ENCODE assay signal across 11 mouse cellular contexts in the genomic region with DNA sequence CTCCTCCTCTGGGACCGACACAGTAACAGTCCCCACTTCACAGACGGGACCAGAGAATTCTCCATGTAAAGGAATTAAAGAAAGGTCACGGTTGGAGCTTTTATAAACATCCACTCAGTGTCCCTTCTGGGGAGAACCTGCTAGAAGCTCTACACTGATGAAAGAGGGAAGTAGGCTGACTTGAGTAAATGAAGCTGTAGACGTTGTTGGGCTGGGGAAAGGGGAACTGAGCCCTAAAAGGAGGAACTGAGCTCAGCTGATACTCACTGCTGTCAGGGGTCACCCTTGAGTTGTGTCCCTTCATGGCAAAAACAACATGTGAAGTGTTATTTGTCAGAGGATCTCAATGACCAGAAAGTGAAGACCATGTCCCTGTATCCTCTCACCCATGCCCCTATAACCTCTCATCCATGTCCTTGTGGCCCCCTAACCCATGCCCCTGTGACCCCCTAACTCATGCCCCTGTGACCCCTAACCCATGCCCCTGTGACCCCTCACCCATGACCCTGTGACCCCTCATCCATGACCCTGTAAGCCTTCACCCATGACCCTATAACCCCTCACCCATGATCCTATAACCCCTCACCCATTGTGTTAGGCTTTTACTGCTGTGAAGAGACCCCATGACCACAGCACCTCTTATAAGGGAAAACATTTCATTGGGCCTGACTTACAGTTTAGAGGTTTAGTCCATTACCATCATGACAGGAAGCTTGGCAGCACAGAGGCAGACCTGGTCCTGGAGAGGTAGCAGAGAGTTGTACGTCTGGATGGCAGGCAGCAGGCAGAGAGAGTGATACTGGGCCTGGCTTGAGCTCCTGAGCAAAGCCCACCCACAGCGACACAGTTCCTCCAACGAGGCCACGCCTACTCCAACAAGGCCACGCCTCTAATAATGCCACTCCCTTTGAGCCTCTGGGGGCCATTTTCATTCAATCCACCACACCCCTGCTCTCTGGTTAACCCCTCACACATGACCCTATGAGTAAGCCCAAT. TPM values are rescaled to one million over a fixed set of nuclear protein-coding genes. Genes with fewer than 3 reads are reported as not detected.
DNase-seq lines count a peak whose midpoint lies in the region; ATAC-seq and TF ChIP-seq lines count a peak whose summit lies in the region.
"Had no signal": no experiment of that assay in that cellular context is flagged by ENCODE, and none has a peak within 500 bp of the region (broad histone marks: within the 10 kb centered on the region; RNA-seq: fewer than 3 reads in every experiment).

No protein-coding gene starts in this region.

- no peaks in the 10 kb centered on the region for H3K9me3 ChIP-seq in forebrain, embryonic 15.5 days
- H3K9me3 ChIP-seq in midbrain, embryonic 11.5 days (ENCODE audit: control insufficient read depth, low read length) = no peaks in the 10 kb centered on the region
- H3K9me3 ChIP-seq: hindbrain, embryonic 13.5 days had no signal

- ATAC-seq in forebrain, embryonic 15.5 days (replicated peaks) = no peak
- no peak for ATAC-seq in midbrain, embryonic 11.5 days (ENCODE audit: low FRiP score)

- no peak overlapping the region for H3K4me3 ChIP-seq in thymus, adult 2 months (ENCODE audit: control insufficient read depth, insufficient read depth, low read length)
- no peak overlapping the region for H3K4me3 ChIP-seq in forebrain, embryonic 15.5 days
- H3K4me3 ChIP-seq in midbrain, embryonic 11.5 days (ENCODE audit: low read depth, low read length) = no peak overlapping the region
- H3K4me3 ChIP-seq: hindbrain, embryonic 13.5 days had no signal

- no peak for TF ChIP-seq POLR2A in thymus, adult 2 months (IDR thresholded peaks at IDR 0.05; ENCODE audit: control insufficient read depth, extremely low read depth, insufficient read depth, low read length, poor library complexity)

- H3K4me1 ChIP-seq in thymus, adult 2 months (replicated peaks; ENCODE audit: control insufficient read depth, insufficient read depth, low read length) = peaks cover 5% of the 10 kb centered on the region
- peaks cover 10% of the 10 kb centered on the region; the same call in 1 of the 2 replicates for H3K4me1 ChIP-seq in forebrain, embryonic 15.5 days
- H3K4me1 ChIP-seq in midbrain, embryonic 11.5 days (ENCODE audit: control insufficient read depth, insufficient read depth, low read length) = peaks cover 1% of the 10 kb centered on the region; the same call in 1 of the 2 replicates

- peak; percentile 23 for DNase-seq in gastrocnemius, postnatal 25 days
- DNase-seq in gastrocnemius, postnatal 14 days = no peak
- DNase-seq in thymus, adult 2 months = no peak
- DNase-seq in thymus, postnatal 10 days (ENCODE audit: low spot score in 2 of 2) = no peak
- peak; percentile 73 for DNase-seq in lung, postnatal 36 days
- DNase-seq in thymus, postnatal 25 days = no peak
- no peak for DNase-seq in midbrain, embryonic 11.5 days (ENCODE audit: low spot score, missing footprints)
- DNase-seq: adrenal gland, postnatal 36 days; right cerebral cortex, postnatal 4 days had no signal

- H3K4me2 ChIP-seq in forebrain, embryonic 15.5 days (replicated peaks) = no peak overlapping the region
- H3K4me2 ChIP-seq in midbrain, embryonic 11.5 days = no peak overlapping the region
- H3K4me2 ChIP-seq: hindbrain, embryonic 13.5 days had no signal

- no peak overlapping the region for H3K9ac ChIP-seq in forebrain, embryonic 15.5 days (replicated peaks)
- H3K9ac ChIP-seq in midbrain, embryonic 11.5 days (ENCODE audit: low read length) = no peak overlapping the region
- H3K9ac ChIP-seq: hindbrain, embryonic 13.5 days had no signal

- no peak for TF ChIP-seq CTCF in thymus, adult 2 months (IDR thresholded peaks at IDR 0.05; ENCODE audit: borderline replicate concordance, control insufficient read depth, extremely low read depth, insufficient read depth, low read length, poor library complexity)

- H3K27me3 ChIP-seq in thymus, adult 2 months (ENCODE audit: control insufficient read depth, insufficient read depth, low read length) = no peaks in the 10 kb centered on the region
- H3K27me3 ChIP-seq in forebrain, embryonic 15.5 days = no peaks in the 10 kb centered on the region
- no peaks in the 10 kb centered on the region for H3K27me3 ChIP-seq in midbrain, embryonic 11.5 days (ENCODE audit: control insufficient read depth, insufficient read depth, low read length)
- H3K27me3 ChIP-seq: hindbrain, embryonic 13.5 days had no signal

- no peaks in the 10 kb centered on the region for H3K36me3 ChIP-seq in thymus, adult 2 months (ENCODE audit: control insufficient read depth, insufficient read depth, low read length)
- H3K36me3 ChIP-seq in forebrain, embryonic 15.5 days = no peaks in the 10 kb centered on the region
- H3K36me3 ChIP-seq in midbrain, embryonic 11.5 days (ENCODE audit: control insufficient read depth, insufficient read depth, low read length) = no peaks in the 10 kb centered on the region
- H3K36me3 ChIP-seq: hindbrain, embryonic 13.5 days had no signal

- intact Hi-C loops in gastrocnemius, postnatal 14 days (cut with DNase I; ENCODE audit: low total_unique reads) = no loop called here

- WGBS in thymus, adult 2 months = 58% methylated on average over 9 of the region's 9 CpGs
- 82% methylated on average over 9 of the region's 9 CpGs for WGBS in forebrain, embryonic 15.5 days
- WGBS in midbrain, embryonic 11.5 days = 81% methylated on average over 9 of the region's 9 CpGs

- H3K27ac ChIP-seq in thymus, adult 2 months (ENCODE audit: control insufficient read depth, insufficient read depth, low read length) = peak overlapping the region; percentile 36; the same call in 1 of the 2 replicates
- no peak overlapping the region for H3K27ac ChIP-seq in forebrain, embryonic 15.5 days (replicated peaks)
- H3K27ac ChIP-seq in midbrain, embryonic 11.5 days (ENCODE audit: low read depth, low read length) = no peak overlapping the region
- H3K27ac ChIP-seq: hindbrain, embryonic 13.5 days had no signal

RNA-seq across cellular contexts. Expression of a gene that starts 10.2 kb away (rescaled TPM):
- total RNA-seq in gastrocnemius, postnatal 25 days (2021) = 1 to 10 TPM; 2.8 to 3.0 TPM
- total RNA-seq in gastrocnemius, postnatal 14 days (2021) = 1 to 10 TPM; 2.5 to 3.3 TPM
- 22.4 and 24.3 TPM in 2 replicates for polyA plus RNA-seq in thymus, adult 2 months (2012; rRNA removed)
- 1.1 and 1.2 TPM in 2 replicates for polyA plus RNA-seq in forebrain, embryonic 15.5 days (2015; fragmentation: Nextera tagmentation; extraction: Ambion mirVana)
- polyA plus RNA-seq in midbrain, embryonic 11.5 days (2014; fragmentation: Nextera tagmentation; extraction: Ambion mirVana) = 2.1 and 2.3 TPM in 2 replicates

RNA-seq across cellular contexts. Expression of a gene that starts 41.7 kb away (rescaled TPM):
- total RNA-seq in gastrocnemius, postnatal 25 days (2021) = under 1 TPM in 1 of 2 experiments, not detected in 1; 0.08 TPM
- total RNA-seq in gastrocnemius, postnatal 14 days (2021) = under 1 TPM; 0.06 to 0.13 TPM
- 21.0 and 22.4 TPM in 2 replicates for polyA plus RNA-seq in thymus, adult 2 months (2012; rRNA removed)
- polyA plus RNA-seq in forebrain, embryonic 15.5 days (2015; fragmentation: Nextera tagmentation; extraction: Ambion mirVana) = 2.6 and 2.7 TPM in 2 replicates
- polyA plus RNA-seq in midbrain, embryonic 11.5 days (2014; fragmentation: Nextera tagmentation; extraction: Ambion mirVana) = 0.08 and 0.16 TPM in 2 replicates

Comparison
In these comparisons a context has a peak if more than half of its experiments do, and no peak if none do; other contexts are left out.
1. DNase-seq: peak in gastrocnemius, postnatal 25 days (single experiment) and lung, postnatal 36 days (single experiment); none in gastrocnemius, postnatal 14 days (single experiment), thymus, adult 2 months (single experiment), thymus, postnatal 10 days (0 of 2), thymus, postnatal 25 days (single experiment) and midbrain, embryonic 11.5 days (single experiment).